Mouse (Mus musculus) spleen, adult 2 months (tissue): ENCODE results near the gene Fgr.

Experiments used
- CTCF ChIP-seq: fragments of 200-500 bp; IDR thresholded peaks from 2 replicates; pipeline ENCODE4 v1.5.1; 2011; ENCODE audit warnings: mild to moderate bottlenecking, inconsistent platforms; ENCODE audit not compliant: insufficient read depth, insufficient read length, insufficient replicate concordance; ENCODE audit errors: extremely low read depth
- POLR2A ChIP-seq: fragments of 200-500 bp; IDR thresholded peaks from 2 replicates; pipeline ENCODE4 v1.6.1; 2011; ENCODE audit warnings: low read depth, low read length, inconsistent platforms

- TF ChIP-seq POLR2A (no peak), CTCF (no peak)
Measured at GRCm38 (mm10) chr4:132971601-132972000, 2.3 kb upstream of the Fgr start.
